Mouse (Mus musculus): ENCODE results near the gene Vps11.

DNA sequence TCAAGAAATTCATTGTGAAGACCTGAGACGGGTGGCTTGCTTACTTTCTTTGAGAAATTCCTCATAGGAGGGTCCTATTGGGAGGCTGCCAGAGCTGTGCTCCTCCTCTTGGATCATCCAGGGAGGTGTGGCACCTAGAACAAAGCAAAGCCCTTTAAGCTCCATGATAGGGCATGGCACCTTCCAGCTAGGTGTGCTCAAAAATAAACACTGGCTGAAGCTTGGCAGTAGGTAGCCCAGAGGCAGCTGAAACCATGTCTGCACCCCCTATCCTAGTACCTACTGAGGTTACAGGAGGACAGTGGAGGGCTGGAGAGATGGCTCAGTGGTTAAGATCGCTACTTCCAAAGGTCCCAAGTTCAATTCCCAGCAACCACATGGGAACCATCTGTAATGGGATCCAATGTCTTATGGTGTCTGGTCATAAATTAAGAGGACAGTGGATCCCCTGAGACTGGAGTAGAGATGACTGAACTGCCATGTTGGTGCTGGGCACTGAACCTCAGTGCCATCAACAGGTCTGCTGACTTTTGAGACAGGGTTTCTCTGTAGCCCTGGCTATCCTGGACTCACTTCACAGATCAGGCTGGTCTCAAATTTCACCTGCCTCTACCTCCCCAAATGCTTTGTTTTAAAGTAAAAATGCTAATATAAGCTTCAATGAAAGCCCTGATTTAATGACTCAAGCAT is 49.3 kb upstream of the Vps11 start:
- TF ChIP-seq CTCF (IDR thresholded peaks at IDR 0.05; ENCODE audit: low read depth, low read length) (no peak), POLR2A (IDR thresholded peaks at IDR 0.05; ENCODE audit: borderline replicate concordance, low read depth, low read length) (no peak)
